Mouse (Mus musculus): ENCODE data around the gene Wwc2.

GRCm38 (mm10) chr8:48008936-48009335 lies 18.2 kb upstream of the Wwc2 start:
- TF ChIP-seq EP300 (IDR thresholded peaks at IDR 0.05; ENCODE audit: low read depth) (no peak), CTCF (IDR thresholded peaks at IDR 0.05; ENCODE audit: low read depth) (no peak)
